Mouse (Mus musculus) MEL (cell line): Measurements from ENCODE around the gene Cxcr5.

Experiments used
- CHD2 ChIP-seq: IDR thresholded peaks from 2 replicates; pipeline ENCODE4 v1.6.1; 2011; ENCODE audit warnings: low read length, improper control_type of control experiment
- GATA1 ChIP-seq: IDR thresholded peaks from 2 replicates; pipeline ENCODE4 v1.6.1; 2011; ENCODE audit warnings: low read depth, low read length, improper control_type of control experiment
- MXI1 ChIP-seq: IDR thresholded peaks from 2 replicates; pipeline ENCODE4 v1.6.1; 2011; ENCODE audit warnings: mild to moderate bottlenecking, low read depth, low read length, improper control_type of control experiment
- MYB ChIP-seq: IDR thresholded peaks from 2 replicates; pipeline ENCODE4 v1.6.1; 2011; ENCODE audit warnings: mild to moderate bottlenecking, low read depth, low read length, improper control_type of control experiment
- NRF1 ChIP-seq: IDR thresholded peaks from 2 replicates; pipeline ENCODE4 v1.6.1; 2014; ENCODE audit warnings: low read depth, mild to moderate bottlenecking, inconsistent platforms, low read length, improper control_type of control experiment, moderate library complexity; ENCODE audit not compliant: poor library complexity, insufficient read depth, severe bottlenecking
- POLR2A ChIP-seq, 2 experiments: IDR thresholded peaks; 2 replicates each; pipeline ENCODE4 v1.6.1; 2011 to 2012; ENCODE audit warnings: low read length in 2 of 2, mild to moderate bottlenecking in 2 of 2, control low read depth in 1 of 2, improper control_type of control experiment in 1 of 2, low read depth in 1 of 2, moderate library complexity in 1 of 2; ENCODE audit not compliant: control insufficient read depth in 1 of 2, insufficient read depth in 1 of 2, poor library complexity in 1 of 2
- POLR2AphosphoS2 ChIP-seq: IDR thresholded peaks from 2 replicates; pipeline ENCODE4 v1.6.1; 2011; ENCODE audit warnings: low read length, improper control_type of control experiment
- RCOR1 ChIP-seq: IDR thresholded peaks from 2 replicates; pipeline ENCODE4 v1.6.1; 2012; ENCODE audit warnings: low read depth, mild to moderate bottlenecking, inconsistent platforms, low read length, improper control_type of control experiment
- USF1 ChIP-seq: IDR thresholded peaks from 2 replicates; pipeline ENCODE4 v1.6.1; 2014; ENCODE audit warnings: low read depth, mild to moderate bottlenecking, inconsistent platforms, low read length, improper control_type of control experiment, moderate library complexity
- ZC3H11A ChIP-seq: IDR thresholded peaks from 2 replicates; pipeline ENCODE4 v1.6.1; 2012; ENCODE audit warnings: low read depth, mild to moderate bottlenecking, inconsistent platforms, low read length, improper control_type of control experiment
- ZMIZ1 ChIP-seq: IDR thresholded peaks from 2 replicates; pipeline ENCODE4 v1.6.1; 2012; ENCODE audit warnings: low read depth, mild to moderate bottlenecking, inconsistent platforms, low read length, improper control_type of control experiment, moderate library complexity

GRCm38 (mm10) chr9:44561597-44561996 is at the start of gene Cxcr5:
- TF ChIP-seq CHD2, result no peak
- TF ChIP-seq POLR2A (IDR thresholded peaks at IDR 0.05; ENCODE audit: control insufficient read depth in 1 of 2, insufficient read depth in 1 of 2, low read depth in 1 of 2, low read length in 2 of 2, poor library complexity in 1 of 2), result no peak
- no peak for TF ChIP-seq MYB
- no peak for TF ChIP-seq POLR2AphosphoS2
- TF ChIP-seq NRF1, result no peak
- TF ChIP-seq ZMIZ1, result no peak
- peak; percentile 77 for TF ChIP-seq GATA1
- peak; percentile 11; the same call in 1 of the 2 replicates for TF ChIP-seq RCOR1
- peak; percentile 78 for TF ChIP-seq MXI1
- TF ChIP-seq USF1, result no peak
- TF ChIP-seq ZC3H11A, result no peak; the same call in 1 of the 2 replicates
